Mouse (Mus musculus) neural tube, embryonic 14.5 days (tissue): ENCODE results near the gene Epb42. TPM values are rescaled to one million over a fixed set of nuclear protein-coding genes. Genes with fewer than 3 reads are reported as not detected.

Experiments
- ATAC-seq: fragments of 200-750 bp; cut with Nextera tagmentation; 2 replicates; pipeline ENCODE4 v1.8.0; 2017; ENCODE audit warnings: low read depth, mild to moderate bottlenecking, moderate TSS enrichment, moderate library complexity
- H3K27ac ChIP-seq: fragments of 300-500 bp; sonication (generic); 2 replicates; pipeline ENCODE4 v1.5.1; 2014; ENCODE audit warnings: low read depth, mild to moderate bottlenecking, control low read depth, low read length, moderate library complexity, mixed read lengths
- H3K27me3 ChIP-seq: fragments of 300-500 bp; sonication (generic); 2 replicates; pipeline ENCODE4 v1.6.1; 2014; ENCODE audit warnings: low read length; ENCODE audit not compliant: control insufficient read depth, insufficient read depth
- H3K36me3 ChIP-seq: fragments of 300-500 bp; sonication (generic); 2 replicates; pipeline ENCODE4 v1.6.1; 2014; ENCODE audit warnings: low read length, mixed read lengths; ENCODE audit not compliant: control insufficient read depth, insufficient read depth
- H3K4me1 ChIP-seq: fragments of 300-500 bp; sonication (generic); 2 replicates; pipeline ENCODE4 v1.6.1; 2014; ENCODE audit warnings: low read length; ENCODE audit not compliant: control insufficient read depth, insufficient read depth
- H3K4me2 ChIP-seq: fragments of 300-500 bp; sonication (generic); 2 replicates; pipeline ENCODE4 v1.6.1; 2014; ENCODE audit warnings: mild to moderate bottlenecking, low read depth, low read length, control low read depth
- H3K4me3 ChIP-seq: fragments of 300-500 bp; sonication (generic); 2 replicates; pipeline ENCODE4 v1.5.1; 2014; ENCODE audit warnings: low read depth, low read length, control low read depth, mixed read lengths
- H3K9ac ChIP-seq: fragments of 300-500 bp; sonication (generic); replicated peaks from 2 replicates; pipeline ENCODE4 v1.6.1; 2014; ENCODE audit warnings: low read depth, mild to moderate bottlenecking, control low read depth, low read length, mixed read lengths
- H3K9me3 ChIP-seq: fragments of 300-500 bp; sonication (generic); 2 replicates; pipeline ENCODE4 v1.6.1; 2016; ENCODE audit warnings: low read length; ENCODE audit not compliant: control insufficient read depth
- WGBS: fragments of 180-500 bp; shearing (Covaris S2); extraction: QIAGEN DNeasy Blood & Tissue Kit; methylation state at CpG from one replicate; pipeline ENCODE4 v1.1.7; 2014; 5-methylcytosine and 5-hydroxymethylcytosine counted together
- polyA plus RNA-seq: library from polyadenylated mRNA; unstranded; fragments of >200 nt; fragmentation: Nextera tagmentation; extraction: Ambion mirVana; gene quantifications from 2 replicates; pipeline ENCODE4 v1.2.1, GENCODE M21; 2014

Epb42 gene
- polyA plus RNA-seq, 1 experiment from 2014 or later = 0.27 TPM

GRCm38 (mm10) chr2:121016226-121016625 is 20.6 kb downstream of the Epb42 start:
- Histone ChIP-seq H3K36me3 (peaks cover 43% of the 10 kb centered on the region), H3K4me1 (no peaks in the 10 kb centered on the region), H3K9ac (no peak overlapping the region), H3K9me3 (0 out of 2 replicates have a peak, but pooled peaks cover 3% of the 10 kb centered on the region), H3K4me2 (no peak overlapping the region), H3K27ac (no peak overlapping the region), H3K4me3 (no peak overlapping the region), H3K27me3 (no peaks in the 10 kb centered on the region)
- WGBS = 89% methylated on average over 9 of the region's 9 CpGs
- no peak for ATAC-seq

DNA sequence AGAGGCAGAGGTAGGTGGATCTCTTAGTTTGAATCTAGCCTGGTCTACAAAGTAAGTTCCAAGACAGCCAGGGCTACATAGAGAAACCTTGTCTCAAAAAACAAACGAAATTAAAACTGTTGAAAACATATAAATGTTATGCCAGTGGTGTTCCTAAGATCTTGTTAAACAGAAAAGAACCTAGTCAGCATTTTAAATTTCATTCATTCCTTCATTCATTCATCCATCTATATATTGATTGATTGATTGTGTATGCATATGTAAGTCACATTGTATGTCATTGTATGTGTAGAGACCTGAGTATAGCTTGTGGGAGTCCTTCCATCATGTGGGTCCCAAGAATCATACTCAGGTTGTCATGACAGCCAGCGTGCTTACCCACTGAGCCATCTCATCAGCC is 21.4 kb downstream of the Epb42 start:
- ATAC-seq = no peak
- H3K27ac ChIP-seq = no peak overlapping the region
- no peaks in the 10 kb centered on the region for H3K4me1 ChIP-seq
- H3K4me3 ChIP-seq = no peak overlapping the region
- H3K9ac ChIP-seq = no peak overlapping the region
- H3K36me3 ChIP-seq = peaks cover 43% of the 10 kb centered on the region
- no peaks in the 10 kb centered on the region for H3K27me3 ChIP-seq
- H3K9me3 ChIP-seq = 0 out of 2 replicates have a peak, but pooled peaks cover 3% of the 10 kb centered on the region
- H3K4me2 ChIP-seq = no peak overlapping the region
- WGBS = 94% methylated on average over 2 of the region's 2 CpGs

DNA sequence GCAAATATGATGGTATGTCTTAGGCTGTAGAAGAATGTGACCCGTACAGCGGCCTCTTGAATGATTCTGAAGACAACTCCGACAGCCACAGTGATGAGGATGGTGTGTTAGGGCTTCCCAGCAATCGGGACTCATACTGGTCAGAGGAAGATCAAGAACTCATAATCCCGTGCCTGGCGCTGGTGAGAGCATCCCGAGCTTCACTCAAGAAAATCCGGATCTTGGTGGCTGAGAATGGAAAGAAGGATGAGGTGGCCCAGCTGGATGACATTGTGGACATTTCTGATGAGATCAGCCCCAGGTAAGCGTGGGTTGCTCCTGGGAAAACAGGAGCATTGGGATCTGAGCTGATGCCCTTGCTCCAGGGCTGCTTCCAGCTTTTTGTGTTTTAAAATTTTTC is 24.2 kb downstream of the Epb42 start:
- Histone ChIP-seq H3K27me3 (no peaks in the 10 kb centered on the region), H3K36me3 (peaks cover 40% of the 10 kb centered on the region), H3K9me3 (0 out of 2 replicates have a peak, but pooled peaks cover under 1% of the 10 kb centered on the region), H3K27ac (no peak overlapping the region), H3K4me1 (peaks cover 8% of the 10 kb centered on the region), H3K4me3 (no peak overlapping the region), H3K9ac (no peak overlapping the region), H3K4me2 (no peak overlapping the region)
- WGBS = 94% methylated on average over 9 of the region's 9 CpGs
- ATAC-seq = no peak

GRCm38 (mm10) chr2:121009071-121009677 is 27.7 kb downstream of the Epb42 start:
- H3K4me1 ChIP-seq = peaks cover 8% of the 10 kb centered on the region
- peaks cover 17% of the 10 kb centered on the region for H3K36me3 ChIP-seq
- ATAC-seq = no peak
- H3K9ac ChIP-seq = peak overlapping the region; percentile 65; the same call in 1 of the 2 replicates
- no peak overlapping the region for H3K27ac ChIP-seq
- H3K9me3 ChIP-seq = no peaks in the 10 kb centered on the region
- H3K4me2 ChIP-seq = peak overlapping the region; percentile 87
- peak overlapping the region; percentile 77 for H3K4me3 ChIP-seq
- WGBS = 32% methylated on average over 5 of the region's 5 CpGs
- no peaks in the 10 kb centered on the region for H3K27me3 ChIP-seq

- Histone ChIP-seq H3K4me1 (peaks cover 8% of the 10 kb centered on the region), H3K36me3 (peaks cover 12% of the 10 kb centered on the region), H3K27ac (0 out of 2 replicates have a peak overlapping the region, but pooled peaks have one; percentile 30), H3K27me3 (no peaks in the 10 kb centered on the region), H3K4me2 (peak overlapping the region; percentile 87), H3K9me3 (no peaks in the 10 kb centered on the region), H3K9ac (peak overlapping the region; percentile 65), H3K4me3 (peak overlapping the region; percentile 77)
- 2% methylated on average over 12 of the region's 12 CpGs for WGBS
- ATAC-seq = no peak
Measured at GRCm38 (mm10) chr2:121008664-121009007, 28.2 kb downstream of the Epb42 start.

DNA sequence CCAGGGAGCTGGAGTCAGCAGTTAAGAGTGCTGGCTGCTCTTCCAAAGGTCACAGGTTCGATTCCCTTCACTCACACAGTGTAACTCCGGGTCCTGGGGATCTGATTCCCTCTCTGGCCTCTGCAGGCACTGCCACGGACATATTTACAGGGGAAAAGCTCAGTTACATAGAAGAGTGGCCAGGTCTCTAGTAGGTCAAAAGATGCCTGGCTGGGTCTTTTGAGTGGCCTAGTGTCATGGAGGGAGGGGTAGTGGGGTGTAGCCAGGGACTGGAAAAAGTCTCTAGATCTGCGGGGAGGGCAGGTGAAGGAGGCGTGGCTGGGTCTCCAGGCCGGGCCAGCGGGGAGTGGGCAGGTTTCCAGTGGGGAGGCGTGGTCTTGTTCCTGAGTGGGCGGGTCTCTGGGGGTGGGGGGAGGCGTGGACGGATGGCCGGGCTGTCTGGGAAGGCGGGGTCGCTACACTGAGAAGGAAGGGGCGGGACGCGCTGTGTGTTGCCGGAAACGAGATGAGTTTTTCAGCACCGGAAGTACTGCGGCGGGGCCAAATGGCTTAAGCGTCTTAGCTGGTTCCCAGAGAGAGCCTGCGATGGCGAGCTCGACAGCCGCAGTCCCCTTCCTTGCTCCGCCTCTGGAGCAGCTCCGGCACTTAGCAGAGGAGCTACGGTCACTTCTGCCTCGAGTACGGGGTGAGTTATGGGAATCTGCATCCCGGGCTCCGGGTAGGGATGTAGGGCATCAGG is 28.8 kb downstream of the Epb42 start, which contains the start of gene Ccndbp1:
Ccndbp1 (plus strand) TSS at position 479 of the 739 bp plus-strand sequence.
- H3K27me3 ChIP-seq = no peaks in the 10 kb centered on the region
- H3K4me3 ChIP-seq = peak within 1 kb of the TSS; percentile 77
- peak within 1 kb of the TSS; percentile 65 for H3K9ac ChIP-seq
- 3% methylated on average over 34 of the region's 34 CpGs for WGBS
- no peaks in the 10 kb centered on the region for H3K9me3 ChIP-seq
- H3K36me3 ChIP-seq = peaks cover 9% of the 10 kb centered on the region; the same call in 1 of the 2 replicates
- H3K27ac ChIP-seq = 0 out of 2 replicates have a peak within 1 kb of the TSS, but pooled peaks have one; percentile 30
- peaks cover 8% of the 10 kb centered on the region for H3K4me1 ChIP-seq
- peak; percentile 96 for ATAC-seq
- H3K4me2 ChIP-seq = peak within 1 kb of the TSS; percentile 87

- Histone ChIP-seq H3K4me3 (no peak overlapping the region), H3K4me2 (no peak overlapping the region), H3K36me3 (no peaks in the 10 kb centered on the region), H3K27me3 (no peaks in the 10 kb centered on the region), H3K9ac (no peak overlapping the region), H3K9me3 (no peaks in the 10 kb centered on the region), H3K27ac (no peak overlapping the region), H3K4me1 (peaks cover 8% of the 10 kb centered on the region)
- no peak for ATAC-seq
- WGBS = 88% methylated on average over 1 of the region's 1 CpGs
Measured at GRCm38 (mm10) chr2:121006986-121007385, 29.9 kb downstream of the Epb42 start.

GRCm38 (mm10) chr2:121004018-121004811 is 32.7 kb downstream of the Epb42 start:
- Histone ChIP-seq H3K27me3 (no peaks in the 10 kb centered on the region), H3K27ac (no peak overlapping the region), H3K4me2 (no peak overlapping the region), H3K4me3 (no peak overlapping the region), H3K36me3 (no peaks in the 10 kb centered on the region), H3K9me3 (no peaks in the 10 kb centered on the region), H3K9ac (no peak overlapping the region), H3K4me1 (peaks cover 5% of the 10 kb centered on the region)
- ATAC-seq = no peak
- 83% methylated on average over 7 of the region's 7 CpGs for WGBS
